Mouse (Mus musculus) spleen, postnatal 4 days (tissue): Measurements from ENCODE around the gene Bub3.

Experiments
- DNase-seq, 2 experiments: peaks; one replicate each; pipeline ENCODE4 v3.0.0; 2022; ENCODE audit warnings: low spot score in 2 of 2

The Bub3 gene

GRCm38 (mm10) chr7:131556116-131556515 lies 3.9 kb upstream of the Bub3 start:
- DNase-seq: no peak

DNA sequence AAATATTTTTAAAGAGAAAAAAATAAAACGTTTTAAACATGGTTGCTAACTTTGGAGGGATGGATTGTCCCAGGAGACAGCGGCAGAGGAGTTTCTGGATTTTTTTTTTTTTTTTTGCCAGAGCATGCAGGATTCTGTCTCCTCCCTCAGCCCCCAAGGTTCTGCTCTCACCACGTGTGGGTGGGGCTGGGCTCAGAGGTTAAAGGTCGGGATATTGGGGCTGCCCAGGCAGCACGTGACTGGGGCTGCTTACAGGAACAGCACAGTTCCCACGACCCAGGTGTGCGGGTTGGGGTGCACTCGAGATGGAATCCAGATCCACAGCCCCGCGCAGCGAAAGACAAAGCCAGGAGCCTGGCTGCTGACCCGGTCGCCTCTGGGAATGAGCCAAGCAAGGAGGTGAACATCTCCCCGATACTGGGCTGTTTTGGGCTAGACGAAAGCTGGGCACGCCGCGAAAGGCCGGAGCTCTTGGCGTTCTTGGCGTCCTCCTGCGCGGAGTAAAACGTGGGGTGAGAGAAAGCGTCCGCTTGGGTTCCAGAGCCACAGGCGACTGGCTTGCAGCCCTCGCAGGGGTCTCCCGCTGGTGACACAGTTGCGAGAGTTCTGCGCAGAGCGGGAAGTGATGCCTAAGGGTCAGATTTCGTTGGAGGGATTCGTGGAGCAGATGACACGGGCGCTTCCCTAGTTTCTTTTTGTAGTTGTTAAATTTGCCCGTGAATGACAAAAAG lies 3.3 kb upstream of the Bub3 start:
- no peak for DNase-seq

DNA sequence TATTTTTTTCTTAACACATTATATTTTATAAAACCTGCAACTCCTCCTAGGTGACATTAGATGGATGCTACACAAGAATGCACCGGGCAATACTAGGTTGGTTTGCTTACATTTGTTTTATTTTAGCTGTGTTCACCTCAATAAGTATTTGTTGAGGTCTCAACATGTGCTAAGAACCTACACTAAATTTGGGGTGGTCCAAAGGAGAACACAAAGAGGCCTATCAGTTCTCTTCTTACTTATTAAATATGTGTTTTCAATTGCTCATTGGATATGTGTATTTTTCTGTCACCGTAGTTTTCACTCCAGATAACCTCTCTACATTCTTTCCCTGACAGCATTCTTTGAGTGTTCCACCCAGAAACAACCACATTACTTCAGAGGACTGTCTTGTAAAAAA lies 2.3 kb upstream of the Bub3 start:
- no peak for DNase-seq

GRCm38 (mm10) chr7:131560697-131561042 lies 648 bp downstream of the Bub3 start:
- no peak for DNase-seq

DNA sequence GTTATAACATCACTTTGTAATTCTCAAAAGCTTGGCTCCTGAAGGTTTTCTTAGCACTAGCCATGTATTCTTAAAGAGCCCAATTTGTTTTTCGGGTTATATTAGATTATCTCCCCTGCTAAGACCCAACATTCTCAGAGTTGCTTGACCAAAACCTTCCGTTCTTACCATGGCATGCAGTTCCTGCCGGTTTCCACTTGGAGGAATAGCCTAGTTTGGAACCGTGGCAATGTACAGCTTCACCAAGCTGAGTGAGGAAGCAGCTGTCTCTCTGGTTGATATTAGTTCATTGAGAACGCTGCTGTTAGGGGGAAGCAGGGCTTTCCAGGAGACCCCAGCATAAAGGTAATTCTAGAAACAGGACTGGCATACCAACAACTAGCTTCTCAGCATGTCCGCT lies 15.2 kb downstream of the Bub3 start:
- no peak for DNase-seq

- DNase-seq: no peak
Measured at GRCm38 (mm10) chr7:131582178-131582577, 22.2 kb downstream of the Bub3 start.

DNA sequence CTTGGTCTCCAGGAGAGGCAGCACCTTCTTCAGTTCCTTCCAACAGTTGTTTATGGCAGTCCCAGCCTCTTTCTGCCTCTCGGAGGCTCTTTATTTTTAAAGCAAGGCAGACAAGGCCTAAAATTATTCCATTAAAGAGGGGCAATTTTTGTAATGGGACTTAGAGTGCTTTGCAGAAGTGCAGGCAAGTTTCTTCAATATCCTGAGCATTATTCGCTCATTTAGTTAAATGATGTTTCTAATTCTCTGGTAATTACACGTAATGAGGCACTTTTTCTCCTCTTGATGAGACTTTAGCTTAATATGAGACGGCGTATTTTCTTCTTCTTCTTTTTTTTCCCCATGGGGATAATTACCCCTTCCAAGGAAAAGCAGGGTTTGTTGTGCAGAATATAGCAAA lies 25.5 kb downstream of the Bub3 start:
- no peak for DNase-seq

DNA sequence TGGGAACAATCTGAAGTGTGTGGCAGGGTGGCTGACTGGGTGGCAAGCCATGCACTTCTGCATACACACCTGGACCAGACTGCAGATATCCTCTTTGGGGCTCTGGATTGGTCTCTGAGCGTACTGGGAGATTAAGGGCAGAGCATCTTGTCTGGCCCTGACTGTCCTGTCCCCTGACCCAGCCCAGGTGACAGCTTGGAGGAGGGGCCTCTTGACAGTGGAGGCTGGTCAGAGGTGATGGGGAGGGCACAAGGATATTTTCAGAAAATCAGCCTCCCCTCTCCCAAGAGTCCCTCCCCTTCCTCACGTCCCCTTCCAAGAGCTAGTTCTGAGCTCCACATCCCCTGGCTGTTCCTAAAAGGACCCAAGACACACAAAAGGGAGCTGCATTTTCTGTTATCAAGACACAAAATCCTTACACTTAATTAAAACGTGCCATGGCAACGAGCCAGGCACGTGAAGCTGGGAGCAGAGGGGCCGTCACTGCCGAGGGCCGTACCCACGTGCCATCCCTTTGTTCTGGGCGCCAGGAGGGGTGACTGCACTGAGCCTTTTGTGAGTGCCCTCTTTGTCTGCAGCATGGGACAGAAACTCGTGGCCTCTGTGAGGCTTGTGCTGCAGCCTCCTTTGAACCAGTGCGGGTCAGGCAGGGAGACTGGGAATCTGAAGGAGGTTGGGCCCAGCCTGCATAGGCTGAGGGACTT lies 37.9 kb downstream of the Bub3 start:
- no peak for DNase-seq

- no peak for DNase-seq
Measured at GRCm38 (mm10) chr7:131598483-131598824, 38.4 kb downstream of the Bub3 start.

DNA sequence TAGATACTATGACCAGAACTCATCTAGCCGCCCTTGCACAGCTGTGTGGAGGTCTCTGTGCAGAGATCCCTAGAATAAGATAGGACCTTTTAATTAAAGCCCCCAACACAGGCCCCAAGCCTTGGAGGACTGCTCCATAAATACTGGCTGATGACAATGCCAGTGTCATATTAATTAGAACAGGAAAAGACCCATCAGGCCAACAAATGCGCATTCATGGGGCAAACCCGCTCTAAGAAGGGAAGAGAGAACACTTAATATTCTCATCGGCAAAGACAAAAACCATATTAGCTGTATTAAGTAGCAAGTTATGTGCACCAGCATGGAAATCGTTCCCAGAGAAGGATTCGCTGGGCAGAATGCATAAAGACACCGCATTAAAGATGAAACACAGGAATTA lies 42.1 kb downstream of the Bub3 start:
- DNase-seq: no peak

DNA sequence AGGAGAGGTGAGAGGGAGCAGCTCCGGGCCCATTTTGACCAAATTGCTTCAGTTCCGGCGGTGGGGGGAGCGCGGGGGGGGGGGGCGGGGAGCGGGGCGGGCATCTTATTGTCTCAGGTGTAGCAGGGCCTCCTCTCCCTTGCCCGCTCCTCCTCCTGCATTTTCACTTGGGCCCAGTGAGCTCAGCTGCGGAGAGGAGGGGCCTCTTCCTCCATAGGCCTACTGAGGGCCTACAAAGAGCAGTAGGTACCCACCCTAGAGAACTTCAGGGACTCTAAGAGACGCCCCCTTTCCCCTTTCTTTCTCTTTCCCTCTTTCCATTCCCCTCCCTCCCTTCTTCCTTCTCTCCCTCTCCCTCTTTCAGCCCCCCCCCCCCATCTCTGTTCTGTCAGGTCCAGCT lies 43.2 kb downstream of the Bub3 start:
- DNase-seq: no peak

DNA sequence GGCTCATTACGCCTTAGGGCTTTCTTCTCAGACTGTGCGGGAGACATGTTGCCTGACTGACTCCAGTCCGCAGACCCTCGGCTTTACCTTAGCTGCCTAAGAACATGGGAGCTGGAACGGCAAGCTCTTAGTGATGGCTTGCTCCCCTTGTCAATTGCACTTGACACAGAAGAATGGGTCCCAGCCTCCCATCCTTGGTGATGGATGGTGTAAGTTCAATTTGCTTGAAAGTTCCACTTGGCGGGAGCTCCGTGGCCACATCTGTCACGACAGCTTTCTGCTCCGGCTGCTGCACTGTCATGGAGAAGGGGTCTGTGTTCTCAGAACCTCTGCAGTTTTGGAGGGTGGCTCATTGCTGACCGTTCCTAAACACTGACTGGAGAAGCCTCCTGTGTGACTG lies 44.9 kb downstream of the Bub3 start:
- no peak for DNase-seq

GRCm38 (mm10) chr7:131605481-131605880 lies 45.5 kb downstream of the Bub3 start:
- no peak for DNase-seq

DNA sequence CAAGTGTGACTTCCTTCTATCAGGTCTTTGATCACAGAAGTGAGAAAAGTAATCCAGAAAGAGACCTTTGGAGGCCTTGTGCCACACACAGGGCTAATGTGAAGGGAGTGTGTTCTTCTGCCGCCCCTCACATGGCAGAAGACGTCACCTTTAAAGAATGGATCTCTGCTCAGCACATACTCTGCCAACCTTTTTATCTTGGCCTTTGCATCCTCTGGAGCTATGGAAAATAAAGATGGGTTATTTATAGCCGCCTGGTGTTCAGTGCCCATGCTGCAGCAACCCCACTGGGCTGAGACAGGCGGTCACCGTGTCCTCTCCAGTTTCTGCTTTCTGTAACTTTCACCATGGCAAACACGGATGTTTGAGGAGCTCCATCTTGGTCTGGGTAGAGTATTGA lies 48.0 kb downstream of the Bub3 start:
- no peak for DNase-seq

- DNase-seq: no peak
Measured at GRCm38 (mm10) chr7:131609677-131610076, 49.7 kb downstream of the Bub3 start.
